Mouse (Mus musculus) gastrocnemius, postnatal 10 days (tissue): ENCODE measurements around the gene Gm21954. TPM values are rescaled to one million over a fixed set of nuclear protein-coding genes. Genes with fewer than 3 reads are reported as not detected.

Experiments
- DNase-seq: peaks from one replicate; pipeline ENCODE4 v3.0.0; 2021; ENCODE audit warnings: mixed read lengths
- total RNA-seq, 2 experiments: library from RNA; stranded (reverse); gene quantifications; 2 replicates each; pipeline ENCODE4 v1.2.3; 2021

Gm21954 gene
- total RNA-seq, 2 experiments from 2014 or later = not detected

DNA sequence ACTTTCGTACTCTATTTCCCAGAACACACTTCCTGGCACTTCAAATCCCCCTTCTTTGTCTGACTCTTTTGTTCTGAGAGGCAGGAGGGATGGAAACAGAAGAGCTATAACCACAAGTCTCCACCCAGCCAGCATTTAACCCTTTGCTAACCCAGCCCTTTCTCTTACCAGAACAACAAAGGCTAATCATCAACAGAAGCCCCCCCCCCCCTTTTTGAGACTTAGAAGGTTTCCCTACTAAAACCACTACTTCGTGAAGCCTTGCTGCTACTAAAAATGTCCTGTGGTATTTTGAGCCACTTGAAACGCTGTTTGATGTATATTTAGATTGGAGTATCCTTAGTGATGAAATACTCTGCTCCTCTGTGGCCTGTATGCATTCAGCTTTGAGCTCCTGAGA, 52.7 kb downstream of the Gm21954 start:
- DNase-seq = no peak

DNA sequence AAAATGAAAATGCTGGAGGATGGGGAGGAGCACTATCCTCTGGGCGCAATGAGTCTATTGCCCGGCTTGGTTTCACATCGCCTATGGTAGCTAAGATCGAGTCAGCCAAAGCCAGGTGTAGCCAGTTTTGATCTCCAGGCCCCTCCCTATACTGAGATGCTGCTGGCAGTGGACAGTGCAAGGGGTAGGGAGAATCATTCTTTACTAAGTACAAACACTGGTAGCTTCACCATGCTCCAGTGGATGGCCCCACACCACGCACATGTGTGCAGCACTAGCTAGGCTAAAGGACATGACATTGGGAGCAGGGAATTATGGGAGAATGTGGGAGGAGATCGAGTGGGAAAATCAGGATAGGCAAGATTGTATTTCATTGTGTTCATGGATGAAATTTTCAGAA, 53.2 kb downstream of the Gm21954 start:
- DNase-seq = no peak

DNA sequence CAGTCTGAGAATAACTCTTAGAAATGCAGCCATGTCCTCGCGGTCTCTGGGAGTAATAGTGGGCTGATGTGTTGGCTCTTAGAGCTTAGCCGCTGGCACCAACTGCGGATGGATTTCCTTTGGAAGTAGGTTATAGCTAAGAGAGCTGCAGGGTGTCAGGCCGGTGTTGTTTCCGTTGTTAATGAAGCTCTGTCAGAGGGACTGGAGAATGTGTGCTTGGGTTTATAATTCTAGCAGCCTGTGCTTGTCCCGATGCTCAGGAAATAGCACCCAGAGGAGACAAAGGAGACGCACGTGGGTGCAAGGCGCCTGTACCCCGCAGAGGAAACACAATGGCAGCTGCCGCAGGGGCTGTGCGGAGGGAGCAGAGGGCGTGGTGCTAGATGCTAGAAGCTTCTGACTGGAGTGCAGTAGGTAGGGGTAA, 56.5 kb downstream of the Gm21954 start:
- DNase-seq = no peak

Other genes starting within 250 kb of the Gm21954 start
- gene Dclk1, start 229.8 kb downstream of the Gm21954 start, total RNA-seq = 10 to 100 TPM; 20.5 to 29.9 TPM